Mouse (Mus musculus) ES-E14 (cell line): ENCODE measurements at regions not wholly inside any gene's neighbourhood (a gene's known extent, or its start where the extent isn't known, plus 50 kb on each side); places are given as distances from the start of the nearest gene placed in this dataset.

ENCODE experiments used
- DNase-seq: peaks from one replicate; pipeline ENCODE4 v3.0.0-alpha.2; 2013; ENCODE audit warnings: low read depth, low spot score
- H3K27ac ChIP-seq: 2 replicates; pipeline ENCODE4 v1.5.1; 2012; ENCODE audit warnings: low read depth, mild to moderate bottlenecking, low read length, moderate library complexity, mixed read lengths; ENCODE audit not compliant: poor library complexity, insufficient read depth, severe bottlenecking
- H3K36me3 ChIP-seq: 2 replicates; pipeline ENCODE4 v1.6.1; 2012; ENCODE audit warnings: mild to moderate bottlenecking, low read length, moderate library complexity, mixed read lengths; ENCODE audit not compliant: control insufficient read depth, poor library complexity, insufficient read depth, severe bottlenecking
- H3K4me1 ChIP-seq, 2 experiments: fragments of 150-350 bp in 1 of 2; sonication (generic) in 1 of 2; 2 replicates each; pipeline ENCODE4 v1.6.1; 2012; ENCODE audit warnings: low read length in 2 of 2, mild to moderate bottlenecking in 1 of 2, mixed read lengths in 1 of 2; ENCODE audit not compliant: control insufficient read depth in 2 of 2, insufficient read depth in 2 of 2, poor library complexity in 1 of 2
- H3K4me3 ChIP-seq, 2 experiments: fragments of 150-350 bp in 1 of 2; sonication (generic) in 1 of 2; 2 replicates each; pipeline ENCODE4 v1.5.1; 2012; ENCODE audit warnings: low read length in 2 of 2, low read depth in 1 of 2, mild to moderate bottlenecking in 1 of 2, mixed read lengths in 1 of 2; ENCODE audit not compliant: insufficient read depth in 1 of 2, poor library complexity in 1 of 2, severe bottlenecking in 1 of 2
- H3K9ac ChIP-seq: 2 replicates; pipeline ENCODE4 v1.6.1; 2012; ENCODE audit warnings: low read depth, mild to moderate bottlenecking, low read length, mixed read lengths; ENCODE audit not compliant: poor library complexity, insufficient read depth, severe bottlenecking
- H3K9me3 ChIP-seq: fragments of 150-350 bp; sonication (generic); 2 replicates; pipeline ENCODE4 v1.6.1; 2012; ENCODE audit warnings: low read depth, mild to moderate bottlenecking, low read length; ENCODE audit not compliant: control insufficient read depth, insufficient read depth
- CHD2 ChIP-seq: IDR thresholded peaks from 2 replicates; pipeline ENCODE4 v1.6.1; 2014; ENCODE audit warnings: mild to moderate bottlenecking, low read depth, low read length, inconsistent platforms
- HCFC1 ChIP-seq: IDR thresholded peaks from 2 replicates; pipeline ENCODE4 v1.6.1; 2012; ENCODE audit warnings: low read length, inconsistent platforms, borderline replicate concordance; ENCODE audit not compliant: insufficient read depth
- MAFK ChIP-seq: IDR thresholded peaks from 2 replicates; pipeline ENCODE4 v1.6.1; 2014; ENCODE audit warnings: mild to moderate bottlenecking, low read depth, low read length, inconsistent platforms; ENCODE audit not compliant: insufficient read depth
- ZC3H11A ChIP-seq: IDR thresholded peaks from 2 replicates; pipeline ENCODE4 v1.6.1; 2012; ENCODE audit warnings: low read depth, mild to moderate bottlenecking, inconsistent platforms, low read length, borderline replicate concordance
- ZNF384 ChIP-seq: IDR thresholded peaks from 2 replicates; pipeline ENCODE4 v1.6.1; 2012; ENCODE audit warnings: low read depth, low read length, inconsistent platforms
- in situ Hi-C, 2 experiments: fragments of 600-800 bp; cut with MboI; formaldehyde crosslinking; loops; one replicate each; pipeline ENCODE4 v1.15.1; 2025; ENCODE audit warnings: low sequenced_read_pairs in 2 of 2, inconsistent platforms in 1 of 2; ENCODE audit not compliant: unreplicated experiment in 2 of 2

GRCm38 (mm10) chr12:104590291-104590690 is 117.2 kb upstream of the Gsc start:
- H3K9ac ChIP-seq = no peak overlapping the region
- in situ Hi-C loops = no loop called here
- no peaks in the 10 kb centered on the region for H3K36me3 ChIP-seq
- no peaks in the 10 kb centered on the region for H3K9me3 ChIP-seq
- no peak for DNase-seq
- 0 out of 4 replicates have a peak, but pooled peaks cover 0 to 4% of the 10 kb centered on the region in 2 experiments for H3K4me1 ChIP-seq
- H3K4me3 ChIP-seq = no peak overlapping the region
- no peak overlapping the region for H3K27ac ChIP-seq
- TF ChIP-seq ZNF384 = no peak
- TF ChIP-seq ZC3H11A = no peak
- no peak for TF ChIP-seq CHD2
- no peak for TF ChIP-seq MAFK
- TF ChIP-seq HCFC1 = no peak

DNA sequence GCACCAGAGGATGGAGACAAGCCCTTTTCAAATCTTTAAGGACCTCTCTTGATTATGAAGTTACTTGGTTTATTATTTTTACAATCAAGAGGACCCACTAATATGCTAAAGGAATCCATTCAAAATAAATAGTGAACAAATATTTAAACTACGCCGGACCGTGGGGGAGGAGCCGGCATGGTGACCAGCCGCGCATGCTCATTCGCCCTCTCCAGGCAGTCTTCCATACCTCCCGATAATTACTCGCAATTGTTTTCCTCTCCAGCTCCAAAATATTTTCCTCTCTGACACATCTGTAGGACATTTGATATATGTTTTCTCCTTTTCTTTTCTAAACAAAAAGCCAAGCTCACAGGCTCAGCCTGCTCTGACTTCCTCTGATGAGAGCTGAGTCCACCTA is 111.3 kb upstream of the Gsc start:
- in situ Hi-C loops = no loop called here
- no peaks in the 10 kb centered on the region for H3K9me3 ChIP-seq
- no peak overlapping the region for H3K27ac ChIP-seq
- TF ChIP-seq ZC3H11A (no peak), ZNF384 (no peak), MAFK (no peak), HCFC1 (no peak), CHD2 (no peak)
- H3K9ac ChIP-seq = no peak overlapping the region
- DNase-seq = no peak
- H3K4me3 ChIP-seq = peak overlapping the region in 1 of 2 experiments; percentile 51; a peak in 2 of 4 replicates
- H3K36me3 ChIP-seq = no peaks in the 10 kb centered on the region
- H3K4me1 ChIP-seq = peaks cover 0 to 2% of the 10 kb centered on the region in 2 experiments; a peak in 1 of 4 replicates

GRCm38 (mm10) chr12:104580796-104581195 is 107.7 kb upstream of the Gsc start:
- in situ Hi-C loops = no loop called here
- H3K27ac ChIP-seq = no peak overlapping the region
- no peak overlapping the region for H3K9ac ChIP-seq
- no peak for DNase-seq
- TF ChIP-seq CHD2 (no peak), MAFK (no peak), ZNF384 (no peak), HCFC1 (no peak), ZC3H11A (no peak)
- H3K36me3 ChIP-seq = no peaks in the 10 kb centered on the region
- no peak overlapping the region for H3K4me3 ChIP-seq
- H3K4me1 ChIP-seq = peaks cover 0 to 2% of the 10 kb centered on the region in 2 experiments; a peak in 1 of 4 replicates
- H3K9me3 ChIP-seq = no peaks in the 10 kb centered on the region

DNA sequence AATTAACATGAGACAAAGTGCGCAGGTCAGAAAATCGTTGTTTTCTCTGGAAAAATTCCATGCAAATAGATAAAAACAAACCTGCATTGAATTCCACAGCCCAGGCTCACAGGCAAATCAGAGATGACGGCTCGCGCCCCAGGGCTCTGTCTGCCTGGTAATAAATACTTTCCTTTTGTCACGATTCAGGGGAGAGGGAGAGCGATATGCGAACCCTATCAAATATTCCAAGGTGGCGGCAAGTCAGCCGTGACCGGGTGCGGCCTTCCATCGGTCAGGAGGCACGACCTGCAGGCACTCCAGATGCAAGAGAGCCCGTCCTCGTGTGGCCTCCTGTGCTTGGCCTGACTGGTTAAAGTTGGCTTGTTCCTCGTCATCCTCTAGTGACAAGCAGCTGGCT is 94.5 kb upstream of the Gsc start:
- Histone ChIP-seq H3K36me3 (no peaks in the 10 kb centered on the region), H3K9me3 (no peaks in the 10 kb centered on the region), H3K27ac (no peak overlapping the region), H3K9ac (no peak overlapping the region), H3K4me3 (no peak overlapping the region), H3K4me1 (no peaks in the 10 kb centered on the region)
- in situ Hi-C loops = no loop called here
- no peak for DNase-seq
- no peak for TF ChIP-seq HCFC1
- no peak for TF ChIP-seq ZNF384
- no peak for TF ChIP-seq CHD2
- TF ChIP-seq ZC3H11A = no peak
- no peak for TF ChIP-seq MAFK

GRCm38 (mm10) chr12:104562961-104563360 is 89.8 kb upstream of the Gsc start:
- in situ Hi-C loops = no loop called here
- DNase-seq = no peak
- no peaks in the 10 kb centered on the region for H3K9me3 ChIP-seq
- no peak overlapping the region for H3K27ac ChIP-seq
- no peak overlapping the region for H3K4me3 ChIP-seq
- H3K9ac ChIP-seq = no peak overlapping the region
- no peaks in the 10 kb centered on the region for H3K4me1 ChIP-seq
- H3K36me3 ChIP-seq = no peaks in the 10 kb centered on the region
- TF ChIP-seq CHD2 = no peak
- TF ChIP-seq ZNF384 = no peak
- TF ChIP-seq ZC3H11A = no peak
- TF ChIP-seq MAFK = no peak
- TF ChIP-seq HCFC1 = no peak
